Mouse (Mus musculus) intestine, postnatal 0 days (tissue): ENCODE measurements at regions not wholly inside any gene's neighbourhood (a gene's known extent, or its start where the extent isn't known, plus 50 kb on each side); places are given as distances from the start of the nearest gene placed in this dataset.
A peak's percentile ranks its signal among the peaks of the same experiment; 100 is the strongest.

ENCODE experiments used
- ATAC-seq: fragments of 200-750 bp; cut with Nextera tagmentation; 2 replicates; pipeline ENCODE4 v1.8.0; 2017; ENCODE audit warnings: mild to moderate bottlenecking, moderate TSS enrichment, moderate library complexity
- H3K27ac ChIP-seq: fragments of 300-500 bp; sonication (generic); 2 replicates; pipeline ENCODE4 v1.5.1; 2014; ENCODE audit warnings: mild to moderate bottlenecking, low read depth, low read length, moderate library complexity
- H3K27me3 ChIP-seq: fragments of 300-500 bp; sonication (generic); replicated peaks from 2 replicates; pipeline ENCODE4 v1.6.1; 2014; ENCODE audit warnings: low read length, mixed read lengths; ENCODE audit not compliant: control insufficient read depth, insufficient read depth
- H3K36me3 ChIP-seq: fragments of 300-500 bp; sonication (generic); 2 replicates; pipeline ENCODE4 v1.6.1; 2014; ENCODE audit warnings: mild to moderate bottlenecking, moderate library complexity; ENCODE audit not compliant: control insufficient read depth, insufficient read depth
- H3K4me1 ChIP-seq: fragments of 300-500 bp; sonication (generic); replicated peaks from 2 replicates; pipeline ENCODE4 v1.6.1; 2014; ENCODE audit warnings: antibody characterized with exemption, low read length, mixed read lengths; ENCODE audit not compliant: control insufficient read depth, insufficient read depth
- H3K4me2 ChIP-seq: fragments of 300-500 bp; sonication (generic); replicated peaks from 2 replicates; pipeline ENCODE4 v1.6.1; 2014; ENCODE audit warnings: low read depth, mild to moderate bottlenecking, moderate library complexity
- H3K4me3 ChIP-seq: fragments of 300-500 bp; sonication (generic); 2 replicates; pipeline ENCODE4 v1.5.1; 2014; ENCODE audit warnings: low read depth, low read length
- H3K9ac ChIP-seq: fragments of 300-500 bp; sonication (generic); 2 replicates; pipeline ENCODE4 v1.6.1; 2014; ENCODE audit warnings: mild to moderate bottlenecking, low read depth, low read length
- H3K9me3 ChIP-seq: fragments of 300-500 bp; sonication (generic); 2 replicates; pipeline ENCODE4 v1.6.1; 2016; ENCODE audit warnings: mixed run types; ENCODE audit not compliant: control insufficient read depth
- CTCF ChIP-seq: sonication (generic); IDR thresholded peaks from 2 replicates; pipeline ENCODE4 v1.5.1; 2016; ENCODE audit warnings: low read depth, mild to moderate bottlenecking, control low read depth, antibody characterized with exemption, moderate library complexity
- WGBS: fragments of 180-500 bp; shearing (Covaris S2); extraction: QIAGEN DNeasy Blood & Tissue Kit; methylation state at CpG from one replicate; pipeline ENCODE4 v1.1.7; 2014; 5-methylcytosine and 5-hydroxymethylcytosine counted together

- H3K36me3 ChIP-seq, result no peaks in the 10 kb centered on the region
- H3K4me2 ChIP-seq, result no peak overlapping the region
- no peak for TF ChIP-seq CTCF
- no peaks in the 10 kb centered on the region for H3K27me3 ChIP-seq
- 0 out of 2 replicates have a peak, but pooled peaks cover 6% of the 10 kb centered on the region for H3K4me1 ChIP-seq
- H3K9me3 ChIP-seq, result no peaks in the 10 kb centered on the region
- no peak overlapping the region for H3K4me3 ChIP-seq
- no peak overlapping the region for H3K27ac ChIP-seq
- ATAC-seq, result no peak
- H3K9ac ChIP-seq, result no peak overlapping the region
Measured at GRCm38 (mm10) chr1:13424524-13424923, 2010.6 kb downstream of the A830018L16Rik start.

- Histone ChIP-seq H3K4me3 (peak overlapping the region; percentile 43), H3K9me3 (no peaks in the 10 kb centered on the region), H3K4me1 (0 out of 2 replicates have a peak, but pooled peaks cover 6% of the 10 kb centered on the region), H3K27me3 (no peaks in the 10 kb centered on the region), H3K36me3 (no peaks in the 10 kb centered on the region), H3K4me2 (peak overlapping the region; percentile 75), H3K27ac (no peak overlapping the region), H3K9ac (no peak overlapping the region)
- TF ChIP-seq CTCF, result no peak
- WGBS, result 20% methylated on average over 9 of the region's 9 CpGs
- no peak for ATAC-seq
Measured at GRCm38 (mm10) chr1:13425601-13426327, 2011.9 kb downstream of the A830018L16Rik start.

DNA sequence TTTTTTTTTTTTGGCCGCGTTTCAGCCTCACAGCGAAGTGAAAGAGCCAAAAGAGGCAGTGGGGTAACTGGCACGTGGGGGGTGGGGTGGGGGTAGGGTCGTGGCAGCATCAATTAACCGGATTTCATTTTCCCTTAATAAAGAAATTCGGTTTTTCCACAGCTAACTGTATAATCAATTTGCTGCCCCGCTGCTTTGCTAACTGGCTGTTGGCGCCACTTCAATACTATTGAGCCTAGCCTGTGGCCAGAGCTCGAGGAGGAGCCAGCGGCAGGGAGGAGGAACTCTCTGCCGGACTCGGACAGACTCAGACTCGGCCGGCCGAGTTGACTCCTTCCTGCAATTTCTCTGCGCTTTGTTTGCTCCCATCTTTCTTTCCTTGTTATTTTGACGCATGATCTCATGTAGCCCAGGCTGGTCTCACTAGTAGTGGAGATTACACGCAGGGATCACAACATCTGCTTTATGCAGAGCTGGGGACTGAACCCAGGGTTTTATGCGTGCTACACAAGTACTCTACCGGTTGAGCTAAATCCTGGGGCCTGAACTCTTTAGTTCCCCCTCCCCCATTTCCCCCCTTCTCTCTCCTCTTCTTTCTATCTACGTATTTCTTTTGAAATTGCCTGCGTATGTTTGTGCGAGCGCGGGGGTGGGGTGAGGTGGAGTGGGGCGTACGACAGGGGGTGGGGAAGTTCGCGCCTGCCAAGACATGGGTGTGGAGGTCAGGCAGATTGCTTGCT lies 2012.6 kb downstream of the A830018L16Rik start:
- 6% methylated on average over 30 of the region's 30 CpGs for WGBS
- Histone ChIP-seq H3K27ac (no peak overlapping the region), H3K4me3 (peak overlapping the region; percentile 43), H3K27me3 (no peaks in the 10 kb centered on the region), H3K9me3 (no peaks in the 10 kb centered on the region), H3K4me1 (0 out of 2 replicates have a peak, but pooled peaks cover 6% of the 10 kb centered on the region), H3K4me2 (peak overlapping the region; percentile 75), H3K36me3 (no peaks in the 10 kb centered on the region), H3K9ac (peak overlapping the region; percentile 44; the same call in 1 of the 2 replicates)
- ATAC-seq, result peak; percentile 59; the same call in 1 of the 2 replicates
- no peak for TF ChIP-seq CTCF

DNA sequence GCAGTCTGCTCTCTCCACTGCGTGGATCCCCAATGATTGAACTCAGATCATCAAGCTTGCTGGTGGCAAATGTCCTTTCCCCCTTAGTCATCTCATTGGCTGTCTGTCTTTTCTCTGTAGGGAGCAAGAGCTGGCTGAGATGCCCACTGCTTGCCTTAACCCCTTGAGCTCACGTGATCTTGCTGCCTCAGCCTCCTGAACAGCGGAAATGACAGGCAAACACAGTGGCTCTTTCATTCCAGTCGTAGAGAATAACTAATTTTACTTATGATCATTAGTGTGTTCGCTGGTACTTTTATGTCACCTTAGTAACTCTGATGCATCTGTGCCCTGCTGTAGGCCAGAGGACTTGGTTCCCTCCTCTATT lies 2013.1 kb downstream of the A830018L16Rik start:
- ATAC-seq, result no peak
- Histone ChIP-seq H3K4me1 (0 out of 2 replicates have a peak, but pooled peaks cover 6% of the 10 kb centered on the region), H3K4me2 (peak overlapping the region; percentile 75), H3K36me3 (no peaks in the 10 kb centered on the region), H3K9me3 (no peaks in the 10 kb centered on the region), H3K9ac (no peak overlapping the region), H3K27ac (no peak overlapping the region), H3K27me3 (no peaks in the 10 kb centered on the region), H3K4me3 (peak overlapping the region; percentile 43)
- TF ChIP-seq CTCF, result no peak
- WGBS, result 69% methylated on average over 5 of the region's 5 CpGs

- no peak overlapping the region for H3K9ac ChIP-seq
- TF ChIP-seq CTCF, result no peak
- H3K4me2 ChIP-seq, result no peak overlapping the region
- 67% methylated on average over 11 of the region's 11 CpGs for WGBS
- no peak overlapping the region for H3K4me3 ChIP-seq
- no peak for ATAC-seq
- 0 out of 2 replicates have a peak, but pooled peaks cover 6% of the 10 kb centered on the region for H3K4me1 ChIP-seq
- no peaks in the 10 kb centered on the region for H3K36me3 ChIP-seq
- no peak overlapping the region for H3K27ac ChIP-seq
- H3K27me3 ChIP-seq, result no peaks in the 10 kb centered on the region
- H3K9me3 ChIP-seq, result no peaks in the 10 kb centered on the region
Measured at GRCm38 (mm10) chr1:13427501-13428207, 2013.7 kb downstream of the A830018L16Rik start.
